Mouse (Mus musculus) forebrain, embryonic 10.5 days (tissue): ENCODE measurements at regions not wholly inside any gene's neighbourhood (a gene's known extent, or its start where the extent isn't known, plus 50 kb on each side); places are given as distances from the start of the nearest gene placed in this dataset.
A peak's percentile ranks its signal among the peaks of the same experiment; 100 is the strongest.

Experiments
- DNase-seq: peaks from one replicate; pipeline ENCODE4 v3.0.0-alpha.2; 2017; ENCODE audit warnings: low spot score; ENCODE audit errors: extremely low spot score
- H3K27ac ChIP-seq: fragments of 300-500 bp; sonication (generic); 2 replicates; pipeline ENCODE4 v1.5.1; 2016; ENCODE audit warnings: mild to moderate bottlenecking
- H3K27me3 ChIP-seq: fragments of 300-500 bp; sonication (generic); 2 replicates; pipeline ENCODE4 v1.6.1; 2016; ENCODE audit warnings: mild to moderate bottlenecking; ENCODE audit not compliant: poor library complexity, severe bottlenecking
- H3K36me3 ChIP-seq: fragments of 300-500 bp; sonication (generic); replicated peaks from 2 replicates; pipeline ENCODE4 v1.6.1; 2016; ENCODE audit warnings: mild to moderate bottlenecking, moderate library complexity
- H3K4me1 ChIP-seq: fragments of 300-500 bp; sonication (generic); 2 replicates; pipeline ENCODE4 v1.6.1; 2016
- H3K4me3 ChIP-seq: fragments of 300-500 bp; sonication (generic); 2 replicates; pipeline ENCODE4 v1.5.1; 2016; ENCODE audit warnings: mild to moderate bottlenecking, moderate library complexity
- H3K9me3 ChIP-seq: fragments of 300-500 bp; sonication (generic); 2 replicates; pipeline ENCODE4 v1.6.1; 2016; ENCODE audit warnings: mild to moderate bottlenecking, moderate library complexity
- WGBS: fragments of 180-500 bp; shearing (Covaris S2); methylation state at CpG from one replicate; pipeline ENCODE4 v1.1.7; 2016; 5-methylcytosine and 5-hydroxymethylcytosine counted together

- 54% methylated on average over 6 of the region's 6 CpGs for WGBS
- Histone ChIP-seq H3K4me3 (no peak overlapping the region), H3K36me3 (no peaks in the 10 kb centered on the region), H3K9me3 (no peaks in the 10 kb centered on the region), H3K27ac (no peak overlapping the region), H3K27me3 (peaks cover 42% of the 10 kb centered on the region), H3K4me1 (peaks cover 28% of the 10 kb centered on the region)
- no peak for DNase-seq
Observed at GRCm38 (mm10) chr1:119194533-119194932, 141.1 kb upstream of the Gli2 start.

GRCm38 (mm10) chr1:119191177-119191576, 137.8 kb upstream of the Gli2 start:
- Histone ChIP-seq H3K36me3 (no peaks in the 10 kb centered on the region), H3K9me3 (no peaks in the 10 kb centered on the region), H3K4me3 (no peak overlapping the region), H3K27ac (no peak overlapping the region), H3K27me3 (peaks cover 62% of the 10 kb centered on the region), H3K4me1 (peaks cover 19% of the 10 kb centered on the region)
- no peak for DNase-seq
- WGBS, result 90% methylated on average over 2 of the region's 2 CpGs

GRCm38 (mm10) chr1:119189461-119190066, 136.1 kb upstream of the Gli2 start:
- Histone ChIP-seq H3K9me3 (no peaks in the 10 kb centered on the region), H3K27ac (no peak overlapping the region), H3K4me1 (peaks cover 12% of the 10 kb centered on the region), H3K4me3 (peak overlapping the region; percentile 34), H3K27me3 (peaks cover 47% of the 10 kb centered on the region), H3K36me3 (no peaks in the 10 kb centered on the region)
- peak; percentile 18 for DNase-seq
- 2% methylated on average over 23 of the region's 23 CpGs for WGBS

DNA sequence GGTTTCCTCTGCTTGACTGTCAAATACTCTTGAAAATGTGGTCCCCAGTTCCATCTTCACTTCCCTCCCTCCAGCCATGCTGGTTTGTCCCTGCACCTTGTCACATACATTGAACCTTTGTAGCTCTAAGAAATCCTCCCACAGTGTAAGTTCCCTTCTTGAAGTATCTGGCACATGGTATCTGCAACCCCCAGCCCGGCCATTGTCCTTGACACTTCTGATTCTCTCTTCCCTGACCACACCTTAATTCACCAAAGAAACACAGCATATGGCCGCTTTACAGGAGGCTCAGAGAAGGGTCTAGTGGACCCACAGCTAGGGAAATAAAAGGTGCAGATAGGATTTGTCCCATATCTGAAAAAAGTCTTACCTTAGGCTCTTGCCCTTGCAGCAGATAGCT, 133.9 kb upstream of the Gli2 start:
- no peak for DNase-seq
- peaks cover 8% of the 10 kb centered on the region for H3K4me1 ChIP-seq
- H3K4me3 ChIP-seq, result no peak overlapping the region
- H3K27me3 ChIP-seq, result peaks cover 47% of the 10 kb centered on the region
- H3K9me3 ChIP-seq, result no peaks in the 10 kb centered on the region
- no peak overlapping the region for H3K27ac ChIP-seq
- WGBS, result 73% methylated on average over 2 of the region's 2 CpGs
- H3K36me3 ChIP-seq, result no peaks in the 10 kb centered on the region

GRCm38 (mm10) chr1:119186856-119187255, 133.4 kb upstream of the Gli2 start:
- H3K36me3 ChIP-seq, result no peaks in the 10 kb centered on the region
- H3K9me3 ChIP-seq, result no peaks in the 10 kb centered on the region
- DNase-seq, result no peak
- peaks cover 45% of the 10 kb centered on the region for H3K27me3 ChIP-seq
- H3K4me3 ChIP-seq, result no peak overlapping the region
- 86% methylated on average over 4 of the region's 4 CpGs for WGBS
- peaks cover 8% of the 10 kb centered on the region for H3K4me1 ChIP-seq
- H3K27ac ChIP-seq, result no peak overlapping the region

GRCm38 (mm10) chr1:119183558-119184270, 130.3 kb upstream of the Gli2 start:
- Histone ChIP-seq H3K4me1 (no peaks in the 10 kb centered on the region), H3K9me3 (no peaks in the 10 kb centered on the region), H3K36me3 (no peaks in the 10 kb centered on the region), H3K27ac (no peak overlapping the region), H3K4me3 (no peak overlapping the region), H3K27me3 (peaks cover 14% of the 10 kb centered on the region)
- no peak for DNase-seq
- 86% methylated on average over 17 of the region's 17 CpGs for WGBS

DNA sequence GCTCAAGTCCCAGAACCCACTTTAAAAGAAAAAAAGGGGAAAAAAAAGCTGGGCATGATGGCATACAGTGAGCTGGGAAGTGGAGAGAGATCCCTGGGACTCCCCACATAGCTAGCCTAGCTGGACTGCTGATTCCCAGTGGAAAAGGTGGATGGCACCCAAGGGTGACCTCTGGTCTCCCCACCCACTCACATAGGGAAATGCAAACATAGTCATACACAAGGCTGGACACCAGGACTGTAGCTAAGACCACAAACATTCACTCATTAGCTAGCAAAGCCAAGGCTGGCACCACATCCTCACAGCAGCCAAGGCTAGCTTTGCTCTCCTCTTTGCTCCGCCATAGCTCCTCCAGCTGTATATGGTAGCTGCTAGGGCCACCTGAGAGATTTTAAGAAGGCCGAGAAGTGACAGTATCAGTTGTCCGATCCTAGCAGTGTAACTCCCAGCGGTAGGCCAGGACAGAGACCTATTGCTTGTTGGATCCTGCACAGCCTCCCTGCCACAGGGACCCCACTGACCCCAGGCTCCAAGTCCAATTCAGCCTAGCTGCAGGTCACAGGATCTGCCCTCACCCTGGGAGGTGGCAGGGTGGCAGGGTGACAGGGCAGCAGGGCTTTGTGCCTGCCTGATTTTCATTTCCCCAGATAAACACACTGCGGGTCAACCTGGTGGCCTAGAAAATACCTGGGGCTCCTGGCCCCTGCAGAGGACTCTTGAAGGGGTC, 119.8 kb upstream of the Gli2 start:
- Histone ChIP-seq H3K4me3 (no peak overlapping the region), H3K9me3 (no peaks in the 10 kb centered on the region), H3K27me3 (no peaks in the 10 kb centered on the region), H3K36me3 (no peaks in the 10 kb centered on the region), H3K4me1 (peaks cover 7% of the 10 kb centered on the region), H3K27ac (0 out of 2 replicates have a peak overlapping the region, but pooled peaks have one; percentile 5)
- 65% methylated on average over 5 of the region's 5 CpGs for WGBS
- DNase-seq, result no peak

DNA sequence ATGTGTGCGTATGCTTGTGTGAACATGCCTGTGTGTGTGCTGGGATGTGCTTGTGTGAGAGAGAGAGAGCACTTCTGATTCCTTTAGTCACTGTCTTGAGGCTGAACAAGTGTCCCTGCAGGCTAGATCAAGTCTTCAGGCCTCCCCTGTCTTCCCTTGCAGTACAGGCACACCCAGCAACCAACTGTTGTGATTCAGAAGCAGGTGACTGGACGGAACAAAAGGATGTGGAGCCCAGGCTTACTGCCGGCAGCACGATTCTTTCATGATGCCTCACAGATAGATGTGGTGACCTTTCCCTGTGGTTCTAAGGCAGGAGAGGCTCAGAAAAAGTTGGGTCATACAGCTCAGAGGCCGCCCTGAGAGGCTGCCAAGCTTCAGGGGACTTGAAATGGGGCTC, 114.0 kb upstream of the Gli2 start:
- H3K4me1 ChIP-seq, result no peaks in the 10 kb centered on the region
- WGBS, result 70% methylated on average over 5 of the region's 5 CpGs
- no peaks in the 10 kb centered on the region for H3K27me3 ChIP-seq
- no peak for DNase-seq
- no peak overlapping the region for H3K27ac ChIP-seq
- H3K4me3 ChIP-seq, result no peak overlapping the region
- H3K36me3 ChIP-seq, result no peaks in the 10 kb centered on the region
- H3K9me3 ChIP-seq, result no peaks in the 10 kb centered on the region

DNA sequence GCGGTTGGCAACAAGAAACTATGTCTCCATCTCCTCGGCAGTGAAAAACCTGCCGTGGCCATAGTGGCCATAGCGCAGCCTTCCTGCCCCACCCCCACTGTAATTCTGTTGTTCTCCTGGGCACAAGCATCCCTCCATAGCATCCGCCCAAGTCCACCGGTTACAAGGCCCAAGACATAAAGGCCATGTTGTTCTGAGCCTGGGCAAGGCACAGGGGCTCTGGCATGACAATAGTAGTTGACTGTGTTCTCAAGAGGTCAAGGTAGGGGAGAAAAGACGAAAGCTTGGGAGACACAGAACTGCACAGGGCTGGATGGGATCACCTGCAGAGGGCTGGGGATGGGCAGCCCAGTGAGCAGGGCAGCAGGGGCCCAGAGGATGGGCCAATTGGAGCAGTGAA, 112.9 kb upstream of the Gli2 start:
- no peak overlapping the region for H3K27ac ChIP-seq
- H3K4me3 ChIP-seq, result no peak overlapping the region
- H3K27me3 ChIP-seq, result no peaks in the 10 kb centered on the region
- no peaks in the 10 kb centered on the region for H3K36me3 ChIP-seq
- no peak for DNase-seq
- 84% methylated on average over 7 of the region's 7 CpGs for WGBS
- H3K9me3 ChIP-seq, result no peaks in the 10 kb centered on the region
- H3K4me1 ChIP-seq, result no peaks in the 10 kb centered on the region

DNA sequence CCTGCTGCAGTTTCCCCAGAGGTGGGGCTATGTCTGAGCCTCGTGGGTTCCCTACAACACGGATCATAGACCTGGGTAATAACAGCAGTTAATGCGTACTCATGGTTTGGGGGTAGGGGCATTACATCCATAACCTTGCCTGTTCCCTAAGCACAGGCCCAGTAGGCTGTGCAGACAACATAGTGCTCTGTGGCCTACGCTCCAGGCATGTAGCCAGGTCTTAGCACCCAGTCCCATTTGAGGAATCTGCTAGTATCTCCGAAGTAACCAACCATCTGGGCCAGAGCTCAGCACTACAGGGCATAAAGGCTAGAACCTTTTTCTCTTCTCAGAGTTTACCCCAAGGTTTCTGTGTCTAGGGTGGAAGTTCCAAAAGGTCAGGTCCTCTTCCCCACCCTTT, 111.4 kb upstream of the Gli2 start:
- Histone ChIP-seq H3K9me3 (no peaks in the 10 kb centered on the region), H3K36me3 (no peaks in the 10 kb centered on the region), H3K27ac (no peak overlapping the region), H3K27me3 (no peaks in the 10 kb centered on the region), H3K4me1 (no peaks in the 10 kb centered on the region), H3K4me3 (no peak overlapping the region)
- no peak for DNase-seq
- WGBS, result 90% methylated on average over 5 of the region's 5 CpGs

GRCm38 (mm10) chr1:119163846-119164245, 110.4 kb upstream of the Gli2 start:
- Histone ChIP-seq H3K27ac (no peak overlapping the region), H3K36me3 (no peaks in the 10 kb centered on the region), H3K27me3 (no peaks in the 10 kb centered on the region), H3K4me1 (no peaks in the 10 kb centered on the region), H3K4me3 (no peak overlapping the region), H3K9me3 (no peaks in the 10 kb centered on the region)
- no peak for DNase-seq

DNA sequence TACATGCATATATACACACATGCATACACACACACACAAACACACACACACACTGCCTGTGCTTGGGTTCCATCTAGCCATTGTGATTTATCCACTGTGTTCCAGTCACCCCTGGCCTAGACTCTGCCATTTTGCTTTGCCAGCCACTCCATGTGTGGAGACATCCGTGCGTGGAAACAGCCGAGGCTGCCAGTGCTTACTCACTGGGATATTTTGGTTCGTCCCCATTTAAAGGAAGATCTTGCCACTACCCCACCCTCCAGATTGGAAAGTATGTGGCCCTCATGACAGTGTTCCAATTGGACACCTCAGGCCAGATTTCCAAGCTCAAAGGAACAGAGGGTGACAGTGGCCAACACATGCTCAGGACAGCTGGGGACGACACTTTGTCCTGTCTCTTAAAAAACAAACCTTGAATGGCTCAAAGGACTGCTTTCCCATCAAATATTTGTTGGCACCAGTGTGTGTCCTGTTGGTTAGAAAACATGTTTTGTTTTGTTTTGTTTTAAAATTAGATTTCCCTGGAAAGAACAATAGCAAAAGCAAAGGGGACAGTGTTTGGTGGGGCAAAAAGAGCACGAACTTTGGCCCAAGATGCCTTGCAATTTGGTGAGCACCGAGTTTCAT, 109.8 kb upstream of the Gli2 start:
- 90% methylated on average over 7 of the region's 7 CpGs for WGBS

GRCm38 (mm10) chr1:119161751-119162150, 108.3 kb upstream of the Gli2 start:
- WGBS, result 86% methylated on average over 3 of the region's 3 CpGs
- Histone ChIP-seq H3K36me3 (no peaks in the 10 kb centered on the region), H3K27me3 (no peaks in the 10 kb centered on the region), H3K4me3 (no peak overlapping the region), H3K4me1 (no peaks in the 10 kb centered on the region), H3K9me3 (no peaks in the 10 kb centered on the region), H3K27ac (no peak overlapping the region)
- DNase-seq, result no peak

More for the DNA sequence above, 109.8 kb upstream of the Gli2 start:
- Histone ChIP-seq H3K4me3 (no peak overlapping the region), H3K4me1 (no peaks in the 10 kb centered on the region), H3K9me3 (no peaks in the 10 kb centered on the region), H3K36me3 (no peaks in the 10 kb centered on the region), H3K27ac (no peak overlapping the region), H3K27me3 (no peaks in the 10 kb centered on the region)
- no peak for DNase-seq
